Mouse (Mus musculus): ENCODE data around the gene Hoxd13. TPM values are rescaled to one million over a fixed set of nuclear protein-coding genes. Genes with fewer than 3 reads are reported as not detected.

Gene Hoxd13
- polyA plus RNA-seq, 1 experiment from 2014 or later, result not detected

GRCm38 (mm10) chr2:74691995-74692807, 24.1 kb downstream of the Hoxd13 start:
- no peaks in the 10 kb centered on the region for H3K36me3 ChIP-seq
- no peak overlapping the region for H3K4me2 ChIP-seq
- H3K9me3 ChIP-seq (replicated peaks), result no peaks in the 10 kb centered on the region
- 0 out of 2 replicates have a peak overlapping the region, but pooled peaks have one; percentile 31 for H3K4me3 ChIP-seq
- ATAC-seq (replicated peaks; ENCODE audit: insufficient number of reproducible peaks, insufficient read depth, low FRiP score, low read depth), result no peak
- H3K27ac ChIP-seq, result no peak overlapping the region
- H3K27me3 ChIP-seq, result peaks cover 98% of the 10 kb centered on the region
- peaks cover 5% of the 10 kb centered on the region for H3K4me1 ChIP-seq (replicated peaks)
- WGBS, result 6% methylated on average over 35 of the region's 35 CpGs
- no peak overlapping the region for H3K9ac ChIP-seq

- no peak for ATAC-seq (replicated peaks; ENCODE audit: insufficient number of reproducible peaks, insufficient read depth, low FRiP score, low read depth)
- 3% methylated on average over 20 of the region's 20 CpGs for WGBS
Observed at GRCm38 (mm10) chr2:74692808-74693431, 24.8 kb downstream of the Hoxd13 start.

GRCm38 (mm10) chr2:74693432-74693827, 25.3 kb downstream of the Hoxd13 start:
- 9% methylated on average over 4 of the region's 4 CpGs for WGBS
- Histone ChIP-seq H3K9me3 (replicated peaks) (no peaks in the 10 kb centered on the region), H3K27me3 (peaks cover 98% of the 10 kb centered on the region), H3K4me1 (replicated peaks) (peaks cover 16% of the 10 kb centered on the region), H3K4me3 (no peak overlapping the region), H3K27ac (no peak overlapping the region), H3K36me3 (no peaks in the 10 kb centered on the region), H3K4me2 (no peak overlapping the region), H3K9ac (no peak overlapping the region)
- ATAC-seq (replicated peaks; ENCODE audit: insufficient number of reproducible peaks, insufficient read depth, low FRiP score, low read depth), result no peak

More at GRCm38 (mm10) chr2:74692808-74693431, 24.8 kb downstream of the Hoxd13 start:
- Histone ChIP-seq H3K4me1 (replicated peaks) (peaks cover 11% of the 10 kb centered on the region), H3K27me3 (peaks cover 98% of the 10 kb centered on the region), H3K9me3 (replicated peaks) (no peaks in the 10 kb centered on the region), H3K27ac (no peak overlapping the region), H3K9ac (no peak overlapping the region), H3K4me2 (no peak overlapping the region), H3K36me3 (no peaks in the 10 kb centered on the region), H3K4me3 (no peak overlapping the region)

- 6% methylated on average over 16 of the region's 16 CpGs for WGBS
- no peak for ATAC-seq (replicated peaks; ENCODE audit: insufficient number of reproducible peaks, insufficient read depth, low FRiP score, low read depth)
- no peak overlapping the region for H3K4me3 ChIP-seq
- H3K4me1 ChIP-seq (replicated peaks), result peaks cover 20% of the 10 kb centered on the region
- no peak overlapping the region for H3K27ac ChIP-seq
- H3K4me2 ChIP-seq, result no peak overlapping the region
- H3K27me3 ChIP-seq, result peaks cover 98% of the 10 kb centered on the region
- H3K36me3 ChIP-seq, result no peaks in the 10 kb centered on the region
- no peaks in the 10 kb centered on the region for H3K9me3 ChIP-seq (replicated peaks)
- H3K9ac ChIP-seq, result no peak overlapping the region
Observed at GRCm38 (mm10) chr2:74694066-74694465, 26.0 kb downstream of the Hoxd13 start.

- no peak for ATAC-seq (replicated peaks; ENCODE audit: insufficient number of reproducible peaks, insufficient read depth, low FRiP score, low read depth)
- peaks cover 99% of the 10 kb centered on the region for H3K27me3 ChIP-seq
- no peaks in the 10 kb centered on the region for H3K36me3 ChIP-seq
- H3K9ac ChIP-seq, result no peak overlapping the region
- H3K4me1 ChIP-seq (replicated peaks), result peaks cover 20% of the 10 kb centered on the region
- H3K4me2 ChIP-seq, result no peak overlapping the region
- WGBS, result 10% methylated on average over 1 of the region's 1 CpGs
- no peak overlapping the region for H3K4me3 ChIP-seq
- no peaks in the 10 kb centered on the region for H3K9me3 ChIP-seq (replicated peaks)
- H3K27ac ChIP-seq, result no peak overlapping the region
Observed at GRCm38 (mm10) chr2:74695383-74695782, 27.3 kb downstream of the Hoxd13 start.

GRCm38 (mm10) chr2:74695813-74696430, 27.8 kb downstream of the Hoxd13 start:
- 5% methylated on average over 7 of the region's 7 CpGs for WGBS
- ATAC-seq (replicated peaks; ENCODE audit: insufficient number of reproducible peaks, insufficient read depth, low FRiP score, low read depth), result no peak

GRCm38 (mm10) chr2:74696442-74697335, 28.6 kb downstream of the Hoxd13 start:
- H3K9me3 ChIP-seq (replicated peaks), result no peaks in the 10 kb centered on the region
- H3K4me1 ChIP-seq (replicated peaks), result peaks cover 16% of the 10 kb centered on the region
- H3K4me3 ChIP-seq, result no peak overlapping the region
- no peaks in the 10 kb centered on the region for H3K36me3 ChIP-seq
- ATAC-seq (replicated peaks; ENCODE audit: insufficient number of reproducible peaks, insufficient read depth, low FRiP score, low read depth), result no peak
- H3K9ac ChIP-seq, result no peak overlapping the region
- no peak overlapping the region for H3K4me2 ChIP-seq
- WGBS, result 5% methylated on average over 34 of the region's 34 CpGs
- H3K27me3 ChIP-seq, result peaks cover 100% of the 10 kb centered on the region
- no peak overlapping the region for H3K27ac ChIP-seq

More at GRCm38 (mm10) chr2:74695813-74696430, 27.8 kb downstream of the Hoxd13 start:
- H3K4me1 ChIP-seq (replicated peaks), result peaks cover 20% of the 10 kb centered on the region
- no peak overlapping the region for H3K4me3 ChIP-seq
- no peak overlapping the region for H3K4me2 ChIP-seq
- H3K36me3 ChIP-seq, result no peaks in the 10 kb centered on the region
- H3K9ac ChIP-seq, result no peak overlapping the region
- no peak overlapping the region for H3K27ac ChIP-seq
- H3K9me3 ChIP-seq (replicated peaks), result no peaks in the 10 kb centered on the region
- peaks cover 100% of the 10 kb centered on the region for H3K27me3 ChIP-seq

- Histone ChIP-seq H3K27ac (no peak within 1 kb of the TSS), H3K9me3 (replicated peaks) (no peaks in the 10 kb centered on the region), H3K9ac (no peak within 1 kb of the TSS), H3K4me3 (peak within 1 kb of the TSS; percentile 44), H3K4me2 (peak within 1 kb of the TSS; percentile 64), H3K27me3 (peaks cover 99% of the 10 kb centered on the region), H3K4me1 (replicated peaks) (peaks cover 14% of the 10 kb centered on the region), H3K36me3 (no peaks in the 10 kb centered on the region)
- ATAC-seq (replicated peaks; ENCODE audit: insufficient number of reproducible peaks, insufficient read depth, low FRiP score, low read depth), result no peak; the same call in 1 of the 2 replicates
- under 1% methylated on average over 43 of the region's 43 CpGs for WGBS
Observed at GRCm38 (mm10) chr2:74697567-74698121, 29.5 kb downstream of the Hoxd13 start, which contains the start of gene Hoxd9. Gene Hoxd9, plus strand, starts transcription at chr2:74697727.

GRCm38 (mm10) chr2:74698201-74699052, 30.3 kb downstream of the Hoxd13 start:
- Histone ChIP-seq H3K9ac (no peak overlapping the region), H3K4me2 (peak overlapping the region; percentile 64), H3K4me1 (replicated peaks) (peaks cover 14% of the 10 kb centered on the region), H3K27me3 (peaks cover 99% of the 10 kb centered on the region), H3K27ac (no peak overlapping the region), H3K9me3 (replicated peaks) (no peaks in the 10 kb centered on the region), H3K4me3 (peak overlapping the region; percentile 44), H3K36me3 (no peaks in the 10 kb centered on the region)
- under 1% methylated on average over 67 of the region's 86 CpGs for WGBS
- no peak for ATAC-seq (replicated peaks; ENCODE audit: insufficient number of reproducible peaks, insufficient read depth, low FRiP score, low read depth)

- WGBS, result 3% methylated on average over 17 of the region's 17 CpGs
- Histone ChIP-seq H3K36me3 (no peaks in the 10 kb centered on the region), H3K27ac (no peak overlapping the region), H3K4me2 (0 out of 2 replicates have a peak overlapping the region, but pooled peaks have one; percentile 64), H3K4me3 (no peak overlapping the region; the same call in 1 of the 2 replicates), H3K9me3 (replicated peaks) (no peaks in the 10 kb centered on the region), H3K9ac (no peak overlapping the region), H3K4me1 (replicated peaks) (peaks cover 14% of the 10 kb centered on the region), H3K27me3 (peaks cover 99% of the 10 kb centered on the region)
- no peak for ATAC-seq (replicated peaks; ENCODE audit: insufficient number of reproducible peaks, insufficient read depth, low FRiP score, low read depth)
Observed at GRCm38 (mm10) chr2:74699053-74699430, 30.9 kb downstream of the Hoxd13 start.

Data from heart, embryonic 15.5 days (tissue).